Mouse (Mus musculus): ENCODE results near the gene Adamts12. TPM values are rescaled to one million over a fixed set of nuclear protein-coding genes. Genes with fewer than 3 reads are reported as not detected.
A peak's percentile ranks its signal among the peaks of the same experiment; 100 is the strongest.

Gene Adamts12
- total and polyA plus RNA-seq, 2 experiments from 2014 or later: 0.58 to 5.4 TPM

DNA sequence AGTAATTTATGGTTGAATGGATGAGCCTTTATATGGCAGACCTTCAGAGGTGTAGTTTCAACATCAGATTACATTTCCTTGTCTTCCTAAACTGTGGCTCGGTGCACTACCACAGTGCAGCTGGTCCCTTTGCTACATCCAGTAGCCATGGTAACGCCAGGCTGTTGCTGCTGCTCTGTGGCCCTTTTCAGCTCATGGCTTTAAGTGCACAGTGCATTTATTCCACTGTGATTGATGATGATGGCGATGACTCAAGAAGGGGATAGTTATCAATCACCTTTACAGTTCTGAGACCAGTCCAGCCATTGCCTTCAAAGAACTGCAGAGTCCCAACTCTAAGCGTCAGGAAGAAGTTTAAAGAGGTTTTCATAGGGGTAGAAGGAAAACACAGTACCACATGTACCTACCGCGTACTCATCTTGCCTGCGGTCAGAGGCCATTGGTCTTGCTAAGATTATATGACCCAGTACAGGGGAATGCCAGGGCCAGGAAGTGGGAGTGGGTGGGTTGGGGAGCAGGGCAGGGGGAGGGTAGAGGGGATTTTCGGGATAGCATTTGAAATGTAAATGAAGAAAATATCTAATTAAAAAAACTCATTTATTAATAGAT lies 18.5 kb downstream of the Adamts12 start:
- no peak for TF ChIP-seq CTCF (IDR thresholded peaks at IDR 0.05; ENCODE audit: low read depth)
- ATAC-seq: peak; percentile 90
- Histone ChIP-seq H3K4me2 (ENCODE audit: low read depth) (no peak overlapping the region), H3K9ac (no peak overlapping the region), H3K9me3 (ENCODE audit: low read length) (no peaks in the 10 kb centered on the region), H3K4me3 (ENCODE audit: low read depth, low read length) (no peak overlapping the region), H3K4me1 (ENCODE audit: insufficient read depth) (no peaks in the 10 kb centered on the region), H3K27ac (ENCODE audit: low read depth, low read length) (no peak overlapping the region), H3K27me3 (ENCODE audit: insufficient read depth, low read length) (no peaks in the 10 kb centered on the region), H3K36me3 (ENCODE audit: insufficient read depth) (no peaks in the 10 kb centered on the region)
- DNase-seq: peak; percentile 42
- 74% methylated on average over 8 of the region's 8 CpGs for WGBS

DNA sequence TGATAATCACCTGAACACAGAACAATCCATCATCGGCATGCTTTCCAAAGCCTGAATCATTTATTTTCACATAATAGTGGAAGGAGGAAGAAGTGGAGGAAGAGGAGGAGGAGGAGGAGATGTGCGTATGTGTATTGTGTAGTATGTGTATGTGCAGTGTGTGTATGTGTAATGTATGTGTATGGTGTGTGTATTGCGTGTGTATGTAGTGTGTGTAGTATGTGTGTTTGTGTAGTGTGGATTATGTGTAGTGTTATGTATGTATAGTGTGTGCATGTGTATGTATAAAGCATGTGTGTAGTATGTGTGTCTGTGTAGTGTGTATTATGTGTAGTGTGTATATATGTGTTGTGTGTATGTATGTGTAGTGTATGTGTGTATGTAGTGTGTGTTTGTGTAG lies 19.1 kb downstream of the Adamts12 start:
- DNase-seq: no peak
- ATAC-seq: no peak
- Histone ChIP-seq H3K27me3 (ENCODE audit: insufficient read depth, low read length) (no peaks in the 10 kb centered on the region), H3K9ac (no peak overlapping the region), H3K4me3 (ENCODE audit: low read depth, low read length) (no peak overlapping the region), H3K4me2 (ENCODE audit: low read depth) (no peak overlapping the region), H3K4me1 (ENCODE audit: insufficient read depth) (no peaks in the 10 kb centered on the region), H3K27ac (ENCODE audit: low read depth, low read length) (no peak overlapping the region), H3K9me3 (ENCODE audit: low read length) (no peaks in the 10 kb centered on the region), H3K36me3 (ENCODE audit: insufficient read depth) (no peaks in the 10 kb centered on the region)
- WGBS: 88% methylated on average over 3 of the region's 3 CpGs
- no peak for TF ChIP-seq CTCF (IDR thresholded peaks at IDR 0.05; ENCODE audit: low read depth)

DNA sequence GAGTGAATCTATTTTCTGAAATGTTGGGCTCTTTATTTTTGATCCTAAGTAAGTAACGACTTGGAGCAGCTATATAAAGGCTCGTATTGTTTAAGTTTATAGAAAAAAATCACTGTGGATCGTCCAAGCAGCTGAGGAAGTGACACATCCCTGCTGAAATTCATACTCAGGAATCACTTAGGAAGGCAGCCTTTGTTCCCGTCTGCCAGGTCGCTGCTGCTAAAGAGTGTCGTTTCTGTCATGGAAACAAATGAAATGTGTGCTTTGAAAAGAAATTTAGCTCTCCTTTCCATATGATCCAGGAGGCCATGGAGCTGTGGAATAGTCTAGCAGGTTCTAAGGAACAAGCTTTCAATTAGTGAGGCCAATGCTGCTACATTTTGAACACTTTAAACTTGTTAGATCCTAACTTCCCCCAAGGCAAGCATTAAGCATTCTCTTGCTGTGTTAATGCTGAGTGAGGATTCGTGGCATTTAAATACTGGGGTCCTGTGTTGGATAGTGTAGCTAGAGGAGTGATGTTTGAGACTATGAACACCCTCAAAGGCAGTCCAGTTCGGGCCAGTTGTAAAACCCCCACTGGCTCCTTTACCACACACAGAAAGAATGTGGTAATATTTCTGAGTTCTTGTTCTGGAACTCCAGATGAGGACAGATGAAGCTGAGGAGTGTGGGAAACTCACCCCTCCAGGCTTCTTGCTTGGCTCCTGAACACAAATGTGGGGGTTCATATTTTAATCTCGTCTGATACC lies 19.8 kb downstream of the Adamts12 start:
- Histone ChIP-seq H3K4me3 (ENCODE audit: low read depth, low read length) (no peak overlapping the region), H3K4me1 (ENCODE audit: insufficient read depth) (no peaks in the 10 kb centered on the region), H3K9ac (no peak overlapping the region), H3K27ac (ENCODE audit: low read depth, low read length) (no peak overlapping the region), H3K27me3 (ENCODE audit: insufficient read depth, low read length) (no peaks in the 10 kb centered on the region), H3K9me3 (ENCODE audit: low read length) (no peaks in the 10 kb centered on the region), H3K4me2 (ENCODE audit: low read depth) (no peak overlapping the region), H3K36me3 (ENCODE audit: insufficient read depth) (no peaks in the 10 kb centered on the region)
- TF ChIP-seq CTCF (IDR thresholded peaks at IDR 0.05; ENCODE audit: low read depth): no peak
- no peak for DNase-seq
- peak; percentile 45; the same call in 1 of the 2 replicates for ATAC-seq
- WGBS: 24% methylated on average over 9 of the region's 9 CpGs

DNA sequence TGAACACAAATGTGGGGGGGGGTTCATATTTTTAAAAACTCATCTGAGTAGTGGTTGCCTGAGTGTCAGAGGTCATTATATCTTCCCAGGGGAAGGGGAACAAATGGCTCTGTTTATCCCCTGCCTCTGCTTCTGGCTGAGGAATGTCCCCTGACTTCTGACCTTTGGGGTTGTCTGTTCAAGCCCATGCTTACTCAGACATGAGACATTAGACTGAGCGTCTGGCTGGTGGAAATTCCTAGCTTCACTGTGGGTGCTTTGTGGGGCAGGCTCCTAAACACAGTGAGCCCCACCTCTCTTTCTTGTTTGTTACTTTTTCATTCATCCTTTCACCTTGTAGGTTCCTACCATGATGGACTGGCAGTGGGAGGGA lies 20.4 kb downstream of the Adamts12 start:
- DNase-seq (no peak), ATAC-seq (no peak)
- Histone ChIP-seq H3K4me1 (ENCODE audit: insufficient read depth) (no peaks in the 10 kb centered on the region), H3K4me2 (ENCODE audit: low read depth) (no peak overlapping the region), H3K4me3 (ENCODE audit: low read depth, low read length) (no peak overlapping the region), H3K9me3 (ENCODE audit: low read length) (no peaks in the 10 kb centered on the region), H3K9ac (no peak overlapping the region), H3K36me3 (ENCODE audit: insufficient read depth) (no peaks in the 10 kb centered on the region), H3K27me3 (ENCODE audit: insufficient read depth, low read length) (no peaks in the 10 kb centered on the region), H3K27ac (ENCODE audit: low read depth, low read length) (no peak overlapping the region)
- TF ChIP-seq CTCF (IDR thresholded peaks at IDR 0.05; ENCODE audit: low read depth): no peak
- 52% methylated on average over 1 of the region's 1 CpGs for WGBS

DNA sequence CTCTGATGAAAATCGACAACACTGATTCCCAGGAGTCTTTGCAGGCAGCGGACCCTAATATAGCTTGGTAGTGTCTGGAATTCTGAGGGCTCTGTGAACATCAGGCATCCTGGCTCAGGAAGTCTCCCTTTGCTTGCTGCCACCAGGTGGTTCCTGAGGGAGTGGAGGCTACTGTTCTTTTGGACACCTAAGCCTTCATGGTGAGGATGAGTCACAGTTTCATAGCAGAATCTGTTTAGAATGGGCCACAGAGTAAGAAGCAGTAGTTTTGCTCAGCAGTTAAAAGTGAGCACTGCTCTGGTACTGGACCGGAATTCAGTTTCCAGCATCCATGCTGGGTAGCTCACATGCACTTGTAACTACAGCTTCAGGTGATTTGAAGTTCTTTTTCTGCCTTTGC lies 24.9 kb downstream of the Adamts12 start:
- no peak overlapping the region for H3K4me2 ChIP-seq (ENCODE audit: low read depth)
- no peak for ATAC-seq
- no peaks in the 10 kb centered on the region for H3K9me3 ChIP-seq (ENCODE audit: low read length)
- H3K4me3 ChIP-seq (ENCODE audit: low read depth, low read length): no peak overlapping the region
- DNase-seq: no peak
- no peak for TF ChIP-seq CTCF (IDR thresholded peaks at IDR 0.05; ENCODE audit: low read depth)
- no peaks in the 10 kb centered on the region for H3K27me3 ChIP-seq (ENCODE audit: insufficient read depth, low read length)
- WGBS: 90% methylated on average over 3 of the region's 3 CpGs
- no peaks in the 10 kb centered on the region for H3K4me1 ChIP-seq (ENCODE audit: insufficient read depth)
- no peak overlapping the region for H3K27ac ChIP-seq (ENCODE audit: low read depth, low read length)
- H3K36me3 ChIP-seq (ENCODE audit: insufficient read depth): no peaks in the 10 kb centered on the region
- no peak overlapping the region for H3K9ac ChIP-seq

DNA sequence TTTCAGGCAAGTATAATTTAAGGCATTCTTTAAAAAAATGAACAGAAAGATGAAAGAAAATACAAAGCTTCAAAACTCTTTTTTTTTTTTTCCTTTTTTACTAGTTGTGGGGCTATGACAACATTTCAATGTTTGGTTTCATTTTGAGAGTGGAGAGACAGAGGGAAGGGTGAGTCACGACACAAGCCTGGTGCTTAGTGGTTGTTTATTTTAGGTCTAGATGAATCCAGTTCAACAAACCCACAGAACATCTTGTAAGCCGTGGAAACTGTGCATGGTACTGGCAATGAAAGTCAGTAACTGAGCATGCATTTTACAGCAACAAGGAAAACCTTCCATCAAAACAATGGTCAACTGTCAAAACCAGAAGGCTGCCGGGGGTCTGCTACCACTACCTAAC lies 31.0 kb downstream of the Adamts12 start:
- no peak overlapping the region for H3K4me2 ChIP-seq (ENCODE audit: low read depth)
- WGBS: 75% methylated on average over 3 of the region's 3 CpGs
- no peak overlapping the region for H3K9ac ChIP-seq
- H3K36me3 ChIP-seq (ENCODE audit: insufficient read depth): no peaks in the 10 kb centered on the region
- DNase-seq (no peak), ATAC-seq (no peak)
- no peaks in the 10 kb centered on the region for H3K4me1 ChIP-seq (ENCODE audit: insufficient read depth)
- no peaks in the 10 kb centered on the region for H3K27me3 ChIP-seq (ENCODE audit: insufficient read depth, low read length)
- TF ChIP-seq CTCF (IDR thresholded peaks at IDR 0.05; ENCODE audit: low read depth): no peak
- no peak overlapping the region for H3K27ac ChIP-seq (ENCODE audit: low read depth, low read length)
- H3K4me3 ChIP-seq (ENCODE audit: low read depth, low read length): no peak overlapping the region
- H3K9me3 ChIP-seq (ENCODE audit: low read length): no peaks in the 10 kb centered on the region

DNA sequence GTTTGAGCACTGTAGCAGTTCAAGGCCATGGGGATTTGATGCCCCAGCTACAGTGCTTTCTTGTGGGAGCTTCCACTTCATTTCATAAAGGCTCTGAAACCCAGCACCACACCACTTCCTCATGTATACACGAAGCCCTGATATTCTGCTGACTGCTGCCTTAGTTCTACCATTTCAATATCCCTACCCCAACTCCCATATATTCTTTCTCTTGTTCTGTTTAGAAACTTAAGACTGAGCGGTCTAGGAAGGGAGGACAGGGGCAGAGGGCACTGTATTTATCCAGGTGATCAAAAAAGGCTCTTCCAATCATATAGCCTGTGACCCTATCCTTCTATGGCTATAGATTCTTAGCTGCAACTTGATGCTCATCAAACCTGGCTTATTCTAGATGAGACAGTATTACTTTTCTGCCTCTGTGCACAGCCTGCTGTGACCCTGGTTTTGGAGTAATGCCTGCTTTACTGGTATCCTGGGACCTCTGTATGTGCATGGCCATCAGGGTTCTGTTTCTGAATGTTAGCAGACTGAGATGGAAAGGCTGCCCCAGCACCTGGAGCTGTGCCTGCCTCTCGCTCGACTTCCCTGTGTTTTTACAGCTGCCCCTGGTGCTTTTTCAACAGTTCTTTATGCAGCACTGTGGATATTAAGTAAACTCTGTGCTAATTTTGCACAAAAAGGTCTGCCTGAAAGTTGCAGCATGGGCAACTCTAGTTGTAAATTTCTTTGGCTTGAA lies 33.5 kb downstream of the Adamts12 start:
- ATAC-seq (no peak), DNase-seq (no peak)
- H3K9ac ChIP-seq: no peak overlapping the region
- H3K4me2 ChIP-seq (ENCODE audit: low read depth): no peak overlapping the region
- no peaks in the 10 kb centered on the region for H3K9me3 ChIP-seq (ENCODE audit: low read length)
- no peaks in the 10 kb centered on the region for H3K4me1 ChIP-seq (ENCODE audit: insufficient read depth)
- no peak for TF ChIP-seq CTCF (IDR thresholded peaks at IDR 0.05; ENCODE audit: low read depth)
- no peak overlapping the region for H3K27ac ChIP-seq (ENCODE audit: low read depth, low read length)
- 70% methylated on average over 4 of the region's 4 CpGs for WGBS
- no peaks in the 10 kb centered on the region for H3K27me3 ChIP-seq (ENCODE audit: insufficient read depth, low read length)
- H3K4me3 ChIP-seq (ENCODE audit: low read depth, low read length): no peak overlapping the region
- H3K36me3 ChIP-seq (ENCODE audit: insufficient read depth): no peaks in the 10 kb centered on the region
